Mouse (Mus musculus) ES-E14 (cell line): ENCODE data around the gene Vps13d. TPM values are rescaled to one million over a fixed set of nuclear protein-coding genes. Genes with fewer than 3 reads are reported as not detected.

Experiments
- DNase-seq: peaks from one replicate; pipeline ENCODE4 v3.0.0-alpha.2; 2013; ENCODE audit warnings: low read depth, low spot score
- H3K27ac ChIP-seq: 2 replicates; pipeline ENCODE4 v1.5.1; 2012; ENCODE audit warnings: low read depth, mild to moderate bottlenecking, low read length, moderate library complexity, mixed read lengths; ENCODE audit not compliant: poor library complexity, insufficient read depth, severe bottlenecking
- H3K36me3 ChIP-seq: 2 replicates; pipeline ENCODE4 v1.6.1; 2012; ENCODE audit warnings: mild to moderate bottlenecking, low read length, moderate library complexity, mixed read lengths; ENCODE audit not compliant: control insufficient read depth, poor library complexity, insufficient read depth, severe bottlenecking
- H3K4me1 ChIP-seq, 2 experiments: fragments of 150-350 bp in 1 of 2; sonication (generic) in 1 of 2; 2 replicates each; pipeline ENCODE4 v1.6.1; 2012; ENCODE audit warnings: low read length in 2 of 2, mild to moderate bottlenecking in 1 of 2, mixed read lengths in 1 of 2; ENCODE audit not compliant: control insufficient read depth in 2 of 2, insufficient read depth in 2 of 2, poor library complexity in 1 of 2
- H3K4me3 ChIP-seq, 2 experiments: fragments of 150-350 bp in 1 of 2; sonication (generic) in 1 of 2; 2 replicates each; pipeline ENCODE4 v1.5.1; 2012; ENCODE audit warnings: low read length in 2 of 2, low read depth in 1 of 2, mild to moderate bottlenecking in 1 of 2, mixed read lengths in 1 of 2; ENCODE audit not compliant: insufficient read depth in 1 of 2, poor library complexity in 1 of 2, severe bottlenecking in 1 of 2
- H3K9ac ChIP-seq: 2 replicates; pipeline ENCODE4 v1.6.1; 2012; ENCODE audit warnings: low read depth, mild to moderate bottlenecking, low read length, mixed read lengths; ENCODE audit not compliant: poor library complexity, insufficient read depth, severe bottlenecking
- H3K9me3 ChIP-seq: fragments of 150-350 bp; sonication (generic); 2 replicates; pipeline ENCODE4 v1.6.1; 2012; ENCODE audit warnings: low read depth, mild to moderate bottlenecking, low read length; ENCODE audit not compliant: control insufficient read depth, insufficient read depth
- CHD2 ChIP-seq: IDR thresholded peaks from 2 replicates; pipeline ENCODE4 v1.6.1; 2014; ENCODE audit warnings: mild to moderate bottlenecking, low read depth, low read length, inconsistent platforms
- HCFC1 ChIP-seq: IDR thresholded peaks from 2 replicates; pipeline ENCODE4 v1.6.1; 2012; ENCODE audit warnings: low read length, inconsistent platforms, borderline replicate concordance; ENCODE audit not compliant: insufficient read depth
- MAFK ChIP-seq: IDR thresholded peaks from 2 replicates; pipeline ENCODE4 v1.6.1; 2014; ENCODE audit warnings: mild to moderate bottlenecking, low read depth, low read length, inconsistent platforms; ENCODE audit not compliant: insufficient read depth
- ZC3H11A ChIP-seq: IDR thresholded peaks from 2 replicates; pipeline ENCODE4 v1.6.1; 2012; ENCODE audit warnings: low read depth, mild to moderate bottlenecking, inconsistent platforms, low read length, borderline replicate concordance
- ZNF384 ChIP-seq: IDR thresholded peaks from 2 replicates; pipeline ENCODE4 v1.6.1; 2012; ENCODE audit warnings: low read depth, low read length, inconsistent platforms
- in situ Hi-C, 2 experiments: fragments of 600-800 bp; cut with MboI; formaldehyde crosslinking; loops; one replicate each; pipeline ENCODE4 v1.15.1; 2025; ENCODE audit warnings: low sequenced_read_pairs in 2 of 2, inconsistent platforms in 1 of 2; ENCODE audit not compliant: unreplicated experiment in 2 of 2
- total RNA-seq: library from RNA; depleted of rRNA; stranded (reverse); fragments of 300-350 nt; gene quantifications from 2 replicates; pipeline ENCODE4 v1.2.3, GENCODE M21; 2012

The Vps13d gene
- total RNA-seq, 1 experiment: 15.3 TPM

GRCm38 (mm10) chr4:144951859-144952258 lies 242.9 kb downstream of the Vps13d start:
- DNase-seq: no peak
- in situ Hi-C loops: no loop called here
- no peaks in the 10 kb centered on the region for H3K36me3 ChIP-seq

GRCm38 (mm10) chr4:144950883-144951282 lies 243.9 kb downstream of the Vps13d start:
- in situ Hi-C loops: no loop called here
- no peak for DNase-seq
- H3K36me3 ChIP-seq: no peaks in the 10 kb centered on the region
- no peak overlapping the region for H3K9ac ChIP-seq
- no peaks in the 10 kb centered on the region for H3K9me3 ChIP-seq
- H3K27ac ChIP-seq: no peak overlapping the region
- no peak overlapping the region for H3K4me3 ChIP-seq
- TF ChIP-seq MAFK (no peak), CHD2 (no peak), ZC3H11A (no peak), HCFC1 (no peak)
- no peaks in the 10 kb centered on the region for H3K4me1 ChIP-seq

More at GRCm38 (mm10) chr4:144951859-144952258, 242.9 kb downstream of the Vps13d start:
- TF ChIP-seq MAFK (no peak), ZC3H11A (no peak), CHD2 (no peak), ZNF384 (no peak)
- Histone ChIP-seq H3K4me3 (no peak overlapping the region), H3K9me3 (no peaks in the 10 kb centered on the region), H3K9ac (no peak overlapping the region), H3K4me1 (no peaks in the 10 kb centered on the region), H3K27ac (no peak overlapping the region)

- Histone ChIP-seq H3K27ac (no peak overlapping the region), H3K9me3 (no peaks in the 10 kb centered on the region), H3K4me1 (no peaks in the 10 kb centered on the region), H3K4me3 (no peak overlapping the region), H3K36me3 (no peaks in the 10 kb centered on the region), H3K9ac (no peak overlapping the region)
- no peak for DNase-seq
- TF ChIP-seq HCFC1 (no peak), CHD2 (no peak), ZNF384 (no peak), ZC3H11A (no peak), MAFK (no peak)
- in situ Hi-C loops: no loop called here
Measured at GRCm38 (mm10) chr4:144950327-144950711, 244.5 kb downstream of the Vps13d start.

DNA sequence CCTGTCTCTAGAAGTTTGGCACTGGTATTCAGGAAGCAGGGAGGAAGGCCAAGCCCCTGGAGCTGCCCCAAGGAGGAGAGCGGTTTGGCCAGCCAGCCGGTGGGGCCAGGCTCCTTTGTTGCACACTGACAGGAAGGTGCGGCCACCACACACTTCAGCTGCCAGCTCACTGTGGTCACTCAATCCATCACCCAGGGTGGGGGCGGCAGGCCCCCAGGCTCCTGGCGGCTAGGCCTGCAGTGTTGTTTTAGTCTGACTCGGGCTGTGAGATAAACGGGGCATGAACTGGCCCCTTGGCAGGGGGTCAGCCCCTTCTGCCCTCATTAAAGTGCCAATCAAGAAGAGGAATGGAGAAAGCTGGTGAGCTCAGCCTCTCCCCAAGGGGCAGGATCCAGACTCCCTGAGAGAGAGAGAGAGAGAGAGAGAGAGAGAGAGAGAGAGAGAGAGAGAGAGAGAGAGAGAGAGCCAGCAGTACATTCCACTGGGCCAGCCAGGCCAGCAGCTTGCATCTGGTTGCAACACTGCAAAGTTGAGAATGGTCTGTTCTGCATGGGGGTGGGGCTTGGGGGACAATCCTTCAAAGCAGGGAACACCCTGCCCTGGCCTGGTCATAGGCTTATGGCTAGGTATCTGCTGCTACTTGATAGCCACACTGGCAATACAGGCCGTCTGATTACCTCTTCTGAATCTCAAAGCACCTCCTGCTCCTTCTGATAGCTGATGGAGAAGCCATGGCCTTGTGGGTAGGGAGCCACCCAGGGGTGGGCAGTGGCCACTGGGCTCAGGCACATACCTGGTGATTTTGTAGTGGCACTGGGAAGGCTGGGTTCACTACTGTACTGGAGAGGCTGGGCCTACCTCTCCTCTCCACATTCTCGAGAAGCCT lies 245.1 kb downstream of the Vps13d start:
- H3K36me3 ChIP-seq: no peaks in the 10 kb centered on the region
- TF ChIP-seq ZC3H11A: no peak
- TF ChIP-seq HCFC1: no peak
- no peak for TF ChIP-seq ZNF384
- no peak for TF ChIP-seq MAFK
- no peak for TF ChIP-seq CHD2
- in situ Hi-C loops: no loop called here
- H3K4me3 ChIP-seq: no peak overlapping the region
- H3K4me1 ChIP-seq: no peaks in the 10 kb centered on the region
- DNase-seq: no peak
- H3K9me3 ChIP-seq: no peaks in the 10 kb centered on the region
- no peak overlapping the region for H3K9ac ChIP-seq
- H3K27ac ChIP-seq: no peak overlapping the region
